Mouse (Mus musculus): ENCODE measurements around the gene Cacnb4.

- TF ChIP-seq CTCF (IDR thresholded peaks at IDR 0.05; ENCODE audit: control insufficient read depth, insufficient read depth, low read length) = no peak
- no peak for TF ChIP-seq POLR2A (IDR thresholded peaks at IDR 0.05; ENCODE audit: borderline replicate concordance, control insufficient read depth, low read depth, low read length)
These were observed 157.9 kb downstream of the Cacnb4 start for GRCm38 (mm10) chr2:52518740-52519139.
